Mouse (Mus musculus) stomach, postnatal 0 days (tissue): ENCODE measurements around the gene Wasl.

Source experiments
- CTCF ChIP-seq: IDR thresholded peaks from 2 replicates; pipeline ENCODE4 v1.5.1; 2016; ENCODE audit warnings: antibody characterized with exemption, low read depth, mild to moderate bottlenecking, moderate library complexity
- EP300 ChIP-seq: optimal IDR thresholded peaks from 2 replicates; pipeline ENCODE3; 2016; ENCODE audit warnings: antibody characterized with exemption

- TF ChIP-seq CTCF (no peak), EP300 (no peak)
Measured at GRCm38 (mm10) chr6:24609531-24609930, 55.3 kb downstream of the Wasl start.
